Mouse (Mus musculus) hindbrain, postnatal 0 days (tissue): Measurements from ENCODE around the gene Tulp2. TPM values are rescaled to one million over a fixed set of nuclear protein-coding genes. Genes with fewer than 3 reads are reported as not detected.
"Not testable (repeated sequence)": the region's sequence is repeated elsewhere in the genome, so short reads cannot be mapped to it uniquely, and the experiment has no call there.

Source experiments
- ATAC-seq: fragments of 200-750 bp; cut with Nextera tagmentation; 2 replicates; pipeline ENCODE4 v1.8.0; 2017; ENCODE audit warnings: mild to moderate bottlenecking, moderate TSS enrichment, moderate library complexity
- DNase-seq: peaks from one replicate; pipeline ENCODE4 v3.0.0-alpha.2; 2015; ENCODE audit warnings: low spot score
- H3K27ac ChIP-seq: fragments of 300-500 bp; sonication (generic); 2 replicates; pipeline ENCODE4 v1.5.1; 2014; ENCODE audit warnings: mild to moderate bottlenecking
- H3K27me3 ChIP-seq: fragments of 300-500 bp; sonication (generic); 2 replicates; pipeline ENCODE4 v1.6.1; 2014; ENCODE audit warnings: low read length, mixed read lengths; ENCODE audit not compliant: insufficient read depth
- H3K36me3 ChIP-seq: fragments of 300-500 bp; sonication (generic); 2 replicates; pipeline ENCODE4 v1.6.1; 2014; ENCODE audit warnings: low read length, mixed read lengths; ENCODE audit not compliant: insufficient read depth
- H3K4me1 ChIP-seq: fragments of 300-500 bp; sonication (generic); 2 replicates; pipeline ENCODE4 v1.6.1; 2014; ENCODE audit warnings: antibody characterized with exemption, low read length, mixed read lengths; ENCODE audit not compliant: insufficient read depth
- H3K4me2 ChIP-seq: fragments of 300-500 bp; sonication (generic); 2 replicates; pipeline ENCODE4 v1.6.1; 2014; ENCODE audit warnings: low read depth, mild to moderate bottlenecking, low read length, moderate library complexity, mixed read lengths
- H3K4me3 ChIP-seq: fragments of 300-500 bp; sonication (generic); 2 replicates; pipeline ENCODE4 v1.5.1; 2014; ENCODE audit warnings: low read length
- H3K9ac ChIP-seq: fragments of 300-500 bp; sonication (generic); replicated peaks from 2 replicates; pipeline ENCODE4 v1.6.1; 2014; ENCODE audit warnings: mild to moderate bottlenecking, low read length, moderate library complexity, mixed read lengths
- H3K9me3 ChIP-seq: fragments of 300-500 bp; sonication (generic); 2 replicates; pipeline ENCODE4 v1.6.1; 2016; ENCODE audit warnings: low read length, mixed read lengths
- CTCF ChIP-seq: IDR thresholded peaks from 2 replicates; pipeline ENCODE4 v1.5.1; 2016; ENCODE audit warnings: antibody characterized with exemption, control low read depth, low read depth
- WGBS: fragments of 180-500 bp; shearing (Covaris S2); extraction: QIAGEN DNeasy Blood & Tissue Kit; methylation state at CpG from one replicate; pipeline ENCODE4 v1.1.7; 2014; 5-methylcytosine and 5-hydroxymethylcytosine counted together
- polyA plus RNA-seq: library from polyadenylated mRNA; unstranded; fragments of >200 nt; fragmentation: Nextera tagmentation; extraction: Ambion mirVana; gene quantifications from 2 replicates; pipeline ENCODE4 v1.2.1, GENCODE M21; 2015
- total RNA-seq: library from RNA; depleted of rRNA; stranded (reverse); fragments of >200 nt; gene quantifications from 2 replicates; pipeline ENCODE4 v1.2.3, GENCODE M21; 2014

Tulp2 gene
- total and polyA plus RNA-seq, 2 experiments from 2014 or later = 0.21 TPM

DNA sequence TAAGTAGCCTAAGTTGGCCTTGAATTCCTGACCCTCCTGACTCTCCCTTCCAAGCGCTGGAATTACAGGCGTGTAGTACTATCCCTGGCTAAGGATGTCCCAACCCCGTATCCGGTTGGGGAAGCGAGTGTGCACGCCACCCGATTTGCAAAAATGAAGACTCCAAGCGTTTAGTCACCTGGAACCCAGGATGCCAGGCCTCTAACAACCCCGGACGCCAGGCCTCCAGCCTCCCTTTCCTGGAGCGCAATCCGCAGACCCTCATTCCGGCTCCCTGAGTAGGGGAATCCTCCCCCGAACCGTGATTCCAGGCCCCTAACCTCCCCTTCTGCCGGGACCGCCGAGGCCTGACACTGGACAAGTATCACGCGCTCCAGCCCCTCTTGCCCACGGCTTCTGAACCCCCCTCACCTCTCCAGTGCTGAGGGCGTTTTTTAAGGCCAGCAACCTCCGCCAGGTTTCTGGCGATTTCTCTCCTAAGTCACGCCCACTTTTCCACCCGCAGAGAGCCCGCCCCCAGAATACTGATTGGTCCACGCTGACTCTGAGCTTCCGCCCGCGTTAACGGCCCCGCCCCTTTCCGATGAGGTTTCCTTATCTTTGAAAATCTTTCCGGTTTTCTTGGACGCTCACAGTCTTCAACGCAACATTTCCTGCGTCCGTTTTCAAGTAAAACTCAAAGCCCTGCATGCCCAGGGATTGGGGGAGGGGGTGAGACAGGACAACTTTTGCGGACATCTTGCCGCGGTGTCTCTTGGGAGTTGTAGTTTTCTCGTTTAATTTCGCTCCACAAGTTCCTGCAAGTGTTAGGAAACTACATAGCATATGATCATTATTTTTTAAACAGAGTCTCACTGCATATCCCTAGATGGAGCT lies 28.5 kb downstream of the Tulp2 start, which contains the start of gene Nucb1:
Gene Nucb1 (minus strand): TSS at position 495 of the 876 bp plus-strand sequence.
- DNase-seq = peak; percentile 96
- H3K27me3 ChIP-seq = no peaks in the 10 kb centered on the region
- ATAC-seq = peak; percentile 93
- peak within 1 kb of the TSS; percentile 81 for H3K4me3 ChIP-seq
- under 1% methylated on average over 44 of the region's 44 CpGs for WGBS
- no peaks in the 10 kb centered on the region for H3K9me3 ChIP-seq
- H3K4me1 ChIP-seq = peaks cover 12% of the 10 kb centered on the region; the same call in 1 of the 2 replicates
- H3K9ac ChIP-seq = peak within 1 kb of the TSS; percentile 87
- H3K36me3 ChIP-seq = peaks cover 3% of the 10 kb centered on the region; the same call in 1 of the 2 replicates
- TF ChIP-seq CTCF = no peak
- peak within 1 kb of the TSS; percentile 76 for H3K4me2 ChIP-seq
- H3K27ac ChIP-seq = peak within 1 kb of the TSS; percentile 85

DNA sequence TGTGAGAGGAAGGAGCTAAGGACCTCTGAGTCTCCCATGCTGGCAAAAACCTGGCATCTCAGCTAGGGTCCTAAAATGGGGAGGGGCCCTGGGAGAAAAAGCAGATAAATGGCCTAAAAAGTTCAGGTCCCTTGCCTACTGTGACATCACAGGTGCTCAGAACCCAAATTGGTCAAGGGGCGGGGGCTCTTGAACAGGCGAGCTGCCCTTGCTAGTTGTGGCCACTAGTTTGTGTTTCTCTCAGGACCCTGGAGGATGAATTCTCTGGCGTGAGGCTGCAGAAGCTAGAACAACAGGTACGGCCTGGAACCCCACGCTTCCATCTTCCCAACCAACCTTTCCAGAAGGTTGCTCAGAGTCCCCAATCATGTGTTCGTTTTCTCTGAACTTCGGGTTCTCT lies 32.7 kb downstream of the Tulp2 start:
- Histone ChIP-seq H3K4me3 (no peak overlapping the region), H3K4me2 (no peak overlapping the region), H3K27me3 (no peaks in the 10 kb centered on the region), H3K9ac (no peak overlapping the region), H3K9me3 (no peaks in the 10 kb centered on the region), H3K27ac (no peak overlapping the region), H3K4me1 (peaks cover 2% of the 10 kb centered on the region; the same call in 1 of the 2 replicates), H3K36me3 (no peaks in the 10 kb centered on the region)
- ATAC-seq = no peak
- DNase-seq = no peak
- no peak for TF ChIP-seq CTCF
- 91% methylated on average over 7 of the region's 7 CpGs for WGBS

DNA sequence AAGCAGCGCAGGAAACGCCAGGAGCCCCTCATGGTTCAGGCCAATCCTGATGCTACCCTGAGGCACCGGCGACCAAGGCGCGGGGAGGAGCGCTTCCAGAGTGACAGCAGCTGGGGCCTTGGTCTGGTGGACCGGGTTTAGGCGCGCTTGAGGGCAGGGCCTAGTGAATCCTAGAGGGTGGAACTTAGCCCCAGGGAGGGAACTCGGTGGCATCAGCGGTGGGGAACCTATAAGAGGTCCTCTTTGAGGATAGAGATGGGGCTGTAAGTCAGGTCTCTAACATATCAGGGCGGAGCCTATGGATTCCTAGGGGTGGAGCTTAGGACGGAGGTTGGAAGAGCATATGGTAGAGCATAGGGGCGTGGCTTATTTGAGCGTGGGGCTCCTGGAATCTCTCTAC lies 33.8 kb downstream of the Tulp2 start:
- Histone ChIP-seq H3K27me3 (no peaks in the 10 kb centered on the region), H3K36me3 (no peaks in the 10 kb centered on the region), H3K27ac (no peak overlapping the region), H3K4me1 (no peaks in the 10 kb centered on the region), H3K9ac (no peak overlapping the region), H3K4me3 (no peak overlapping the region), H3K9me3 (no peaks in the 10 kb centered on the region), H3K4me2 (no peak overlapping the region)
- no peak for DNase-seq
- WGBS = 28% methylated on average over 16 of the region's 16 CpGs
- ATAC-seq = peak; percentile 30; the same call in 1 of the 2 replicates
- no peak for TF ChIP-seq CTCF

DNA sequence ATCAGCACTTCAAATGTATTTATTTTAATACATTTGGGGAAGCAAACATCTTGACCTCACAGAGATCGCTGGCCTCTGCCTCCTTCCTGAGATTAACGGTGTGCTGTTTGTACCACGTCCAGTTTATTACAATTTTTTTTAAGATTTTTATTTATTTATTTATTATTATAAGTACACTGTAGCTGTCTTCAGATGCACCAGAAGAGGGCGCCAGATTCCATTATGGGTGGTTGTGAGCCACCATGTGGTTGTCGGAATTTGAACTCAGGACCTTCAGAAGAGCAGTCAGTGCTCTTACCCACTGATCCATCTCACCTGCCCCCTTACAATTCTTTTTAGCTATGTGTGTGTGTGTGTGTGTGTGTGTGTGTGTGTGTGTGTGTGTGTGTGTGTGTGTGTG lies 35.2 kb downstream of the Tulp2 start:
- H3K4me2 ChIP-seq, H3K27ac ChIP-seq, H3K4me3 ChIP-seq, ATAC-seq, H3K4me1 ChIP-seq, H3K27me3 ChIP-seq, H3K9ac ChIP-seq, H3K36me3 ChIP-seq, H3K9me3 ChIP-seq, DNase-seq: not testable (repeated sequence)
- WGBS = 72% methylated on average over 5 of the region's 5 CpGs

DNA sequence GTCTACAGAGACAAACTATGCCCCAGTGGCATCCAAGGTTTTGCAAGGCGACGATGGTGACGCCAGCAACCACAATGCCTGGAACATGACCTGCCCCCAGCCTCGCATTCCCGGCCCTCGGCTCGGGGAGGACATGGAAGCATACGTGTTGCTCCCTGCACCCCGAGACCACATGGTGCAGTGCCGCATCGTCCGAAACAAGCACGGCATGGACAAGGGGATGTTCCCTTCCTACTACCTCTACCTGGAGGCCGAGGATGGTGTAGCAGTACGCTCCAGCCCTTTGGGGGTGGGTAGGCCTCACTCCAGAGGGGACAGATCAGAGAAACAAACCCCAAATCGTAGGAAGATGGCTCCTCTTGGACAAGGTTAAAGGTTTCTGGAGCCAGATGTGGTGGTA lies 36.9 kb downstream of the Tulp2 start:
- Histone ChIP-seq H3K4me3 (no peak overlapping the region), H3K9me3 (no peaks in the 10 kb centered on the region), H3K9ac (no peak overlapping the region), H3K4me1 (no peaks in the 10 kb centered on the region), H3K27me3 (no peaks in the 10 kb centered on the region), H3K4me2 (no peak overlapping the region), H3K27ac (no peak overlapping the region), H3K36me3 (no peaks in the 10 kb centered on the region)
- no peak for ATAC-seq
- DNase-seq = no peak
- 92% methylated on average over 16 of the region's 16 CpGs for WGBS
- no peak for TF ChIP-seq CTCF

DNA sequence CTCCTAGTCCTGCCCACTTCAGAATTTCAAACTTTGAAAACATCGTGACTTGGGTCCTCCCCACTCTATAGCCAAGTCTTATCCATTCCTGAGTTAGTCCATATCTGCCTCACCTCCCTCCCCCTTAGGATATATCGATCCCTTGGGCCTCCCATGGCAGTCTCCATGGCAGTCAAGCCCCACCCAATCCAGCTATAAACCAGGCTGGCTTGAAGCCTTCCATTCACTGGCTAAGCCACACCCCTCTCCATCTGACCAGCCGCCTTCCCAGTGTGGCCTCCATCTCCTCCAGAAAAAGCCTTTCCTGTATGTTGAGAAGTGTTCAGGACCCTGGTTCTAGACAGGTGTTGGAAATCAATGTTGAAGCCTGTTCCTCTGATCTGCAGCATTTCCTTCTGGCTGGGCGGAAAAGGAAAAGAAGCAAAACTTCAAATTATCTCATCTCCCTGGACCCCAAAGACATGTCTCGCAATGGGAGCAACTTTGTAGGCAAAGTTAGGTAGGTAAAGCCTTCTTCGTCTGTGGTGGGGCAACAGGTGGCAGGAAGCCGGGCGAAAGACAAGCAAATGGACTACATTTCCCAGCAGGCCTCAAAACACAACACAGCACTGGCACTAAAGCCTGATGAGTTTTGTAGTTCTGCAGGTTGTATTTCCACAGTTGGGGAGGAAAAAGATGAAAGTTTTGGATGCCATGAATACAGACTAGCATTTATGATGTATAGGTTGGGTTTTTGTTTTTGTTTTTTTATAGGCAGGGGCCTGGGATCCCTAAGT lies 37.9 kb downstream of the Tulp2 start:
- WGBS = 72% methylated on average over 8 of the region's 8 CpGs
- Histone ChIP-seq H3K27me3 (no peaks in the 10 kb centered on the region), H3K4me1 (0 out of 2 replicates have a peak, but pooled peaks cover under 1% of the 10 kb centered on the region), H3K36me3 (no peaks in the 10 kb centered on the region), H3K9ac (no peak overlapping the region), H3K27ac (no peak overlapping the region), H3K9me3 (no peaks in the 10 kb centered on the region), H3K4me2 (no peak overlapping the region), H3K4me3 (no peak overlapping the region)
- ATAC-seq = no peak
- no peak for TF ChIP-seq CTCF
- DNase-seq = no peak
